Mouse (Mus musculus): ENCODE measurements around the gene Tex19.2. TPM values are rescaled to one million over a fixed set of nuclear protein-coding genes. Genes with fewer than 3 reads are reported as not detected.

The Tex19.2 gene
- polyA plus RNA-seq, 1 experiment: not detected

DNA sequence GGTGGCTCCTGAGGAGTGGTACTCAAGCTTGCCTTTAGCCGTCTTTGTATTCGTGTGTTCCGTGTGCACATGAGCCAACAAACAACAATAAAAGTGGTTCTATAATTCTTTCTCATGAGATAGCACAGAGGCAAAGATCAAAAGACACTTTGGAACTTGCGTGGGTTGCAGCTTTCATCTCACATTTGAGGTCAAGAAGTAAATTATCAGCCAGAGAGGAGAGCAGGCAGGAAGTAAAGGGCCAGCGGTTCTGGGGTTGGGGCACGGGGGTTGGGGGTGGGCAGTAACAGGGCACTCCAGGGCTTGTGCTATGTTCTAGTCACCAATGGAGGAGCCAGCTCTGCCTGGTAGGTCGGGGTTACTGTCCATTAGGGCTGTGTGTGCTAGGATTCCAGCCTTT, 17.8 kb downstream of the Tex19.2 start:
- WGBS: 62% methylated on average over 7 of the region's 7 CpGs
- H3K27ac ChIP-seq (ENCODE audit: insufficient read depth, low read depth, low read length): no peak overlapping the region
- no peaks in the 10 kb centered on the region for H3K4me1 ChIP-seq (ENCODE audit: control insufficient read depth, insufficient read depth, low read length)
- TF ChIP-seq POLR2A (IDR thresholded peaks at IDR 0.05; ENCODE audit: insufficient read depth, low read depth, low read length) (no peak), CTCF (IDR thresholded peaks at IDR 0.05; ENCODE audit: insufficient read depth, low read depth, low read length) (no peak)
- no peak overlapping the region for H3K4me3 ChIP-seq (ENCODE audit: insufficient read depth, low read depth, low read length)

- TF ChIP-seq POLR2A (IDR thresholded peaks at IDR 0.05; ENCODE audit: insufficient read depth, low read depth, low read length) (no peak), CTCF (IDR thresholded peaks at IDR 0.05; ENCODE audit: insufficient read depth, low read depth, low read length) (no peak)
- Histone ChIP-seq H3K4me3 (ENCODE audit: insufficient read depth, low read depth, low read length) (no peak overlapping the region), H3K27ac (ENCODE audit: insufficient read depth, low read depth, low read length) (no peak overlapping the region), H3K4me1 (ENCODE audit: control insufficient read depth, insufficient read depth, low read length) (no peaks in the 10 kb centered on the region)
- 75% methylated on average over 7 of the region's 7 CpGs for WGBS
Observed at GRCm38 (mm10) chr11:121099762-121100161, 18.7 kb downstream of the Tex19.2 start.

DNA sequence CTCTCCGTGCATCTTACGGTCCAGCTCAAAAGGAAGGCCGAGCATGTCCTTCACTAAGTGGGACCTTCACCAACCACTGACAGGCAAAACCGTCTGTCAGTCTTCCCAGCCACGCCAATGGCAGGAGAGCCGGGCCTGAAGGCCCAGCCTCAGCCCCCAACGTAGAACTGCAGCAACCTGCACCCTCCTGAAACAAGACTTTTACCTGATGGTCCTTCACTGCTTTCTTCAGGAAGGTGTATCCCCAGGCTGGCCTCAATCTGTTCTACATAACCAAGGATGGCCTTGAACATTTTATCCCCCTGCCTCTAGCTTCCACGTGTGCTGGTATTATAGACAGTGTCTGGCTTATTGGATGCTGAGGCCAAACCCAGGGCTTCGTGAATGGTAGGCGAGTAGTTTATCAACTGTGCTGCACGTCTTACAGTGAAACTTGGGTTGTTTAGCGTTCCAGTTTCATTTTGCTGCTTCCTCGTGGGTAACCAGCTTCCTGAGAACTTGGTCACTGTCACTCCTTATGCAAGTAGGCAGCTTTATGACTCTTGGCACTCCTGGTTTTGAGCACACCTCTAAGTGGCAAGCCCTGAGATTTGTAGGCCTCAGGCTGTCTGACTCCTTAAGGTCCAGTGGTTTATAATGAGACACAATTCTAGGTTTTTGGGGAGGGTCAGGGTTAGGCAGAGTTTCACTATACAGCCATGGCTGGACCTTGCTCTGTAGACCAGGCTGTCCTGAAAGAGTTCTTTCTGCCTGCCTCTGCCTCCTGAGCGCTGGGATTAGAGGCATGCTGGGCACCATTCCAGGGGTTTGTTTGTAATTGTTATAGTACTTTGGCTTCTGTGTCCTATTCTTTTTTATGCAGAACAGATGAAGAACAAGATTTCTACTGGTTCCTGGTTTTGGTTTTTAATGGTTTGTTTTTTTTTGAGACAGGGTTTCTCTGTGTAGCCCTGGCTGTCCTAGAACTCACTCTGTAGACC, 25.6 kb downstream of the Tex19.2 start:
- Histone ChIP-seq H3K4me1 (ENCODE audit: control insufficient read depth, insufficient read depth, low read length) (peaks cover 2% of the 10 kb centered on the region), H3K4me3 (ENCODE audit: insufficient read depth, low read depth, low read length) (no peak overlapping the region), H3K27ac (ENCODE audit: insufficient read depth, low read depth, low read length) (no peak overlapping the region)
- TF ChIP-seq CTCF (IDR thresholded peaks at IDR 0.05; ENCODE audit: insufficient read depth, low read depth, low read length): no peak
- TF ChIP-seq POLR2A (IDR thresholded peaks at IDR 0.05; ENCODE audit: insufficient read depth, low read depth, low read length): no peak
- WGBS: 94% methylated on average over 14 of the region's 14 CpGs

GRCm38 (mm10) chr11:121090943-121091342, 27.5 kb downstream of the Tex19.2 start:
- Histone ChIP-seq H3K4me3 (ENCODE audit: insufficient read depth, low read depth, low read length) (no peak overlapping the region), H3K4me1 (ENCODE audit: control insufficient read depth, insufficient read depth, low read length) (peaks cover 2% of the 10 kb centered on the region), H3K27ac (ENCODE audit: insufficient read depth, low read depth, low read length) (peak overlapping the region; percentile 44; the same call in 1 of the 2 replicates)
- no peak for TF ChIP-seq POLR2A (IDR thresholded peaks at IDR 0.05; ENCODE audit: insufficient read depth, low read depth, low read length)
- 29% methylated on average over 4 of the region's 4 CpGs for WGBS

DNA sequence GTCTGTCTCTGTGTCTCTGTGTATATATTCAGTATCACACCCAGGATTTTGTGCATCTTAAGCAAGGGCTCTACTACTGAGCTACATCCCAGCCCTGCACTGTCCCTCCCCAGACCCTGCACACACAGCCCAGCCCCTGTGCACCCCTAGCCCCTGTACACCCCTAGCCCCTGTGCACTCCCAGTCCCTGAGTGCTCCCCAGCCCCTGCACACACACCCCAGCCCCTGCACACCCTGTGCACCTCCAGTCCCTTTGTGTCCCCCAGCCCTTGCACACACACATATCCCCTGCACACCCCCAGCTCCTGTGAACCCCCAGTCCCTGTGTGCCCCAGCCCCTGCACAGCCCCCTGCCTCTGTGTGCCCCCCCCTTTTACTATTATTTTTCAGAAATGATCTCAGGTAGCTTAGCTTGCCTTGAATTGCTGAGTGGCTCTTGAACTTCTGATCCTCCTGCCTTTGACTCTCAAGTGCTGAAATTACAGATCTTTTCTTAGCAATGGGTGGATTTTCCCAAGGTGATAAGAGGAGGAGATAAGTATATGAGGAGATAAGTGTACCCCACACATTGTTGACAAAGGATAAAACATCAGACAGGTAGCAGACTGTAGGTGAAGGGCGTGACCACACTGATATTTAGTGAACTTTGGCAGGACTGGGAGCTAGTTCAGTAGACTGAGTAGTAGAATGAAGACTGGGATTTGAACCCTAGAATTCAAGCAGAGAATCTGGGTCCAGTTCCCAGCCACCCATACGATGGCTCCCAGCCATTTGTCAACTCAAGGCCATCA, 28.5 kb downstream of the Tex19.2 start:
- 91% methylated on average over 2 of the region's 2 CpGs for WGBS
- TF ChIP-seq CTCF (IDR thresholded peaks at IDR 0.05; ENCODE audit: insufficient read depth, low read depth, low read length) (no peak), POLR2A (IDR thresholded peaks at IDR 0.05; ENCODE audit: insufficient read depth, low read depth, low read length) (no peak)
- no peak overlapping the region for H3K4me3 ChIP-seq (ENCODE audit: insufficient read depth, low read depth, low read length)

GRCm38 (mm10) chr11:121088997-121089396, 29.5 kb downstream of the Tex19.2 start:
- no peak for TF ChIP-seq CTCF (IDR thresholded peaks at IDR 0.05; ENCODE audit: insufficient read depth, low read depth, low read length)
- no peak for TF ChIP-seq POLR2A (IDR thresholded peaks at IDR 0.05; ENCODE audit: insufficient read depth, low read depth, low read length)
- 89% methylated on average over 6 of the region's 6 CpGs for WGBS
- Histone ChIP-seq H3K27ac (ENCODE audit: insufficient read depth, low read depth, low read length) (no peak overlapping the region), H3K4me3 (ENCODE audit: insufficient read depth, low read depth, low read length) (no peak overlapping the region), H3K4me1 (ENCODE audit: control insufficient read depth, insufficient read depth, low read length) (peaks cover 2% of the 10 kb centered on the region)

More for the DNA sequence above, 28.5 kb downstream of the Tex19.2 start:
- peaks cover 2% of the 10 kb centered on the region for H3K4me1 ChIP-seq (ENCODE audit: control insufficient read depth, insufficient read depth, low read length)
- H3K27ac ChIP-seq (ENCODE audit: insufficient read depth, low read depth, low read length): no peak overlapping the region

DNA sequence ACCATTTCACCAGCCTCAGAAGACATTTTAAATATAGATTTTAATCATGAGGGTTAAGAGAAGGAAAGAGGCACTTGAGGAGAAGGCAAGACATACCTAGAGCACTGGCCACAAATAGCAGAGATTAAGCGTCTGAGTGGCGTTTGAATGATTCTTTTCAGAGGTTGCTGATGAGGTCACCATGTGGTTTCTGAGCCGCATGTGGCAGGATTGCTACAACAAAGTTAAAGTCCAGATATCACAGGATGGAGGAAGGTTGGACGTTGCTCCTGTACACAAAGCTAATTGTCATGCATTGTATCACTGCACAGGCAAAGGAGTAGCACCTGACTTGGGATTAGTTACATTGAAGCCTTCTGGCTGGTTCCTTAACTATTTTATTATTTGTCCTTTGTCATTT, 32.2 kb downstream of the Tex19.2 start:
- WGBS: 67% methylated on average over 4 of the region's 4 CpGs
- Histone ChIP-seq H3K4me3 (ENCODE audit: insufficient read depth, low read depth, low read length) (no peak overlapping the region), H3K4me1 (ENCODE audit: control insufficient read depth, insufficient read depth, low read length) (peaks cover 5% of the 10 kb centered on the region), H3K27ac (ENCODE audit: insufficient read depth, low read depth, low read length) (no peak overlapping the region)
- no peak for TF ChIP-seq CTCF (IDR thresholded peaks at IDR 0.05; ENCODE audit: insufficient read depth, low read depth, low read length)
- TF ChIP-seq POLR2A (IDR thresholded peaks at IDR 0.05; ENCODE audit: insufficient read depth, low read depth, low read length): no peak

- peaks cover 3% of the 10 kb centered on the region; the same call in 1 of the 2 replicates for H3K4me1 ChIP-seq (ENCODE audit: control insufficient read depth, insufficient read depth, low read length)
- H3K27ac ChIP-seq (ENCODE audit: insufficient read depth, low read depth, low read length): no peak overlapping the region
- 51% methylated on average over 5 of the region's 5 CpGs for WGBS
- H3K4me3 ChIP-seq (ENCODE audit: insufficient read depth, low read depth, low read length): no peak overlapping the region
- TF ChIP-seq POLR2A (IDR thresholded peaks at IDR 0.05; ENCODE audit: insufficient read depth, low read depth, low read length): no peak
- TF ChIP-seq CTCF (IDR thresholded peaks at IDR 0.05; ENCODE audit: insufficient read depth, low read depth, low read length): no peak
Observed at GRCm38 (mm10) chr11:121085181-121085580, 33.3 kb downstream of the Tex19.2 start.
